Mouse (Mus musculus): Measurements from ENCODE around the gene Cerk. TPM values are rescaled to one million over a fixed set of nuclear protein-coding genes. Genes with fewer than 3 reads are reported as not detected.
"Not testable (repeated sequence)": the region's sequence is repeated elsewhere in the genome, so short reads cannot be mapped to it uniquely, and the experiment has no call there.

Gene Cerk
- total RNA-seq (2021), result 10 to 100 TPM; 50.0 to 50.7 TPM
- long read RNA-seq, full-length matches to known transcripts, result 61 of 83 reads
- long read RNA-seq, partial matches to known transcripts, result 4 of 83 reads
- long read RNA-seq, other reads (novel, unspliced or antisense), result 18 of 83 reads

GRCm38 (mm10) chr15:86185689-86186569 lies at the start of gene Cerk:
TSS of gene Cerk (minus strand) at chr15:86186141.
- DNase-seq (ENCODE audit: low spot score in 2 of 2), result peak; percentile 82 to 85

- peak in 1 of 2 experiments; percentile 61 for DNase-seq (ENCODE audit: low spot score in 2 of 2)
These were observed 48.8 kb upstream of the Cerk start for GRCm38 (mm10) chr15:86234517-86235441.

- DNase-seq (ENCODE audit: low spot score in 2 of 2), result no peak
These were observed 48.1 kb upstream of the Cerk start for GRCm38 (mm10) chr15:86234001-86234400.

- DNase-seq (ENCODE audit: low spot score in 2 of 2), result no peak
These were observed 46.0 kb upstream of the Cerk start for GRCm38 (mm10) chr15:86231831-86232512.

- no peak for DNase-seq (ENCODE audit: low spot score in 2 of 2)
These were observed 45.2 kb upstream of the Cerk start for GRCm38 (mm10) chr15:86231170-86231569.

GRCm38 (mm10) chr15:86229623-86230022 lies 43.7 kb upstream of the Cerk start:
- DNase-seq (ENCODE audit: low spot score in 2 of 2), result no peak

- DNase-seq (ENCODE audit: low spot score in 2 of 2), result no peak
These were observed 43.1 kb upstream of the Cerk start for GRCm38 (mm10) chr15:86229088-86229487.

GRCm38 (mm10) chr15:86228186-86228585 lies 42.2 kb upstream of the Cerk start:
- DNase-seq (ENCODE audit: low spot score in 2 of 2), result peak in 1 of 2 experiments; percentile 74

- DNase-seq (ENCODE audit: low spot score in 2 of 2), result no peak
These were observed 41.0 kb upstream of the Cerk start for GRCm38 (mm10) chr15:86226968-86227367.

GRCm38 (mm10) chr15:86226221-86226620 lies 40.3 kb upstream of the Cerk start:
- DNase-seq (ENCODE audit: low spot score in 2 of 2), result no peak

GRCm38 (mm10) chr15:86224972-86225551 lies 39.1 kb upstream of the Cerk start:
- DNase-seq (ENCODE audit: low spot score in 2 of 2), result peak in 1 of 2 experiments; percentile 41

- not testable (repeated sequence) for DNase-seq (ENCODE audit: low spot score in 2 of 2)
These were observed 36.0 kb upstream of the Cerk start for GRCm38 (mm10) chr15:86221901-86222300.

GRCm38 (mm10) chr15:86221369-86221768 lies 35.4 kb upstream of the Cerk start:
- peak in 1 of 2 experiments; percentile 53 for DNase-seq (ENCODE audit: low spot score in 2 of 2)

- DNase-seq (ENCODE audit: low spot score in 2 of 2), result no peak
These were observed 34.8 kb upstream of the Cerk start for GRCm38 (mm10) chr15:86220715-86221114.

GRCm38 (mm10) chr15:86220229-86220630 lies 34.3 kb upstream of the Cerk start:
- DNase-seq (ENCODE audit: low spot score in 2 of 2), result no peak

- peak; percentile 46 to 71 for DNase-seq (ENCODE audit: low spot score in 2 of 2)
These were observed 33.7 kb upstream of the Cerk start for GRCm38 (mm10) chr15:86219534-86220228.

GRCm38 (mm10) chr15:86216641-86217040 lies 30.7 kb upstream of the Cerk start:
- not testable (repeated sequence) for DNase-seq (ENCODE audit: low spot score in 2 of 2)

GRCm38 (mm10) chr15:86214549-86215201 lies 28.7 kb upstream of the Cerk start:
- DNase-seq (ENCODE audit: low spot score in 2 of 2), result no peak
